Mouse (Mus musculus) CH12.LX (cell line): ENCODE results near the gene Pdcd1lg2. TPM values are rescaled to one million over a fixed set of nuclear protein-coding genes. Genes with fewer than 3 reads are reported as not detected.

Source experiments
- DNase-seq: peaks from one replicate; pipeline ENCODE4 v3.0.0-alpha.2; 2013; ENCODE audit errors: extremely low read depth
- H3K27ac ChIP-seq: 2 replicates; pipeline ENCODE4 v1.5.1; 2012; ENCODE audit warnings: low read depth, mild to moderate bottlenecking, control low read depth, moderate library complexity; ENCODE audit not compliant: insufficient read depth
- H3K27me3 ChIP-seq: replicated peaks from 2 replicates; pipeline ENCODE3; 2012; ENCODE audit warnings: inconsistent platforms
- H3K36me3 ChIP-seq, 2 experiments: replicated peaks in 1 of 2; 2 replicates each; pipeline versions ENCODE3 to v1.6.1; 2012; ENCODE audit warnings: inconsistent platforms in 1 of 2, low read length in 1 of 2, mild to moderate bottlenecking in 1 of 2, mixed read lengths in 1 of 2, moderate library complexity in 1 of 2; ENCODE audit not compliant: control insufficient read depth in 1 of 2, insufficient read depth in 1 of 2
- H3K4me1 ChIP-seq, 2 experiments: 2 replicates each; pipeline ENCODE4 v1.6.1; 2012; ENCODE audit warnings: inconsistent platforms in 1 of 2, moderate library complexity in 1 of 2; ENCODE audit not compliant: insufficient read depth in 2 of 2, control insufficient read depth in 1 of 2
- H3K4me2 ChIP-seq: 2 replicates; pipeline ENCODE4 v1.6.1; 2012; ENCODE audit warnings: low read depth, mild to moderate bottlenecking, control low read depth; ENCODE audit not compliant: poor library complexity, insufficient read depth, severe bottlenecking
- H3K4me3 ChIP-seq, 3 experiments: fragments of 150-350 bp in 1 of 3; sonication (generic) in 1 of 3; replicated peaks in 1 of 3; 2 replicates each; pipeline versions ENCODE3 to v1.5.1; 2011 to 2012; ENCODE audit warnings: low read depth in 2 of 3, low read length in 2 of 3, mild to moderate bottlenecking in 2 of 3, moderate library complexity in 2 of 3, control low read depth in 1 of 3, improper control_type of control experiment in 1 of 3, inconsistent platforms in 1 of 3, mixed read lengths in 1 of 3; ENCODE audit not compliant: poor library complexity in 1 of 3
- H3K79me2 ChIP-seq: replicated peaks from 2 replicates; pipeline ENCODE4 v1.6.1; 2012; ENCODE audit warnings: mild to moderate bottlenecking, moderate library complexity; ENCODE audit not compliant: control insufficient read depth, poor library complexity, insufficient read depth, severe bottlenecking; ENCODE audit errors: extremely low read depth
- H3K9ac ChIP-seq: 2 replicates; pipeline ENCODE4 v1.6.1; 2012; ENCODE audit warnings: low read depth, mild to moderate bottlenecking, control low read depth, moderate library complexity; ENCODE audit not compliant: insufficient read depth
- H3K9me3 ChIP-seq: replicated peaks from 2 replicates; pipeline ENCODE3; 2012; ENCODE audit warnings: low read length, inconsistent platforms, mixed read lengths
- BHLHE40 ChIP-seq: IDR thresholded peaks from 2 replicates; pipeline ENCODE4 v1.6.1; 2011; ENCODE audit warnings: mild to moderate bottlenecking, low read depth, low read length, improper control_type of control experiment
- CHD1 ChIP-seq: IDR thresholded peaks from 2 replicates; pipeline ENCODE4 v1.6.1; 2012; ENCODE audit warnings: low read depth, low read length, improper control_type of control experiment, inconsistent platforms
- CHD2 ChIP-seq: IDR thresholded peaks from 2 replicates; pipeline ENCODE4 v1.6.1; 2011; ENCODE audit warnings: low read length, improper control_type of control experiment
- CTCF ChIP-seq, 2 experiments: IDR thresholded peaks in 1 of 2; conservative IDR thresholded peaks in 1 of 2; 2 replicates each; pipeline ENCODE4 v1.5.1; 2011 to 2012; ENCODE audit warnings: low read depth in 2 of 2, low read length in 2 of 2, improper control_type of control experiment in 1 of 2, inconsistent platforms in 1 of 2, mild to moderate bottlenecking in 1 of 2, moderate library complexity in 1 of 2
- ELF1 ChIP-seq: IDR thresholded peaks from 2 replicates; pipeline ENCODE4 v1.6.1; 2014; ENCODE audit warnings: low read depth, mild to moderate bottlenecking, inconsistent platforms, low read length, improper control_type of control experiment
- EP300 ChIP-seq: IDR thresholded peaks from 2 replicates; pipeline ENCODE4 v1.6.1; 2011; ENCODE audit warnings: low read length, improper control_type of control experiment
- ETS1 ChIP-seq: conservative IDR thresholded peaks from 2 replicates; pipeline ENCODE4 v1.6.1; 2012; ENCODE audit warnings: low read depth, mild to moderate bottlenecking, inconsistent platforms, low read length, improper control_type of control experiment, moderate library complexity
- GABPA ChIP-seq: IDR thresholded peaks from 2 replicates; pipeline ENCODE4 v1.6.1; 2012; ENCODE audit warnings: low read depth, low read length, improper control_type of control experiment, inconsistent platforms; ENCODE audit not compliant: insufficient replicate concordance
- HCFC1 ChIP-seq: IDR thresholded peaks from 2 replicates; pipeline ENCODE4 v1.6.1; 2012; ENCODE audit warnings: low read depth, mild to moderate bottlenecking, inconsistent platforms, low read length, improper control_type of control experiment
- JUN ChIP-seq: IDR thresholded peaks from 2 replicates; pipeline ENCODE4 v1.6.1; 2011; ENCODE audit warnings: low read depth, mild to moderate bottlenecking, low read length, improper control_type of control experiment, moderate library complexity; ENCODE audit not compliant: insufficient read depth
- JUND ChIP-seq: conservative IDR thresholded peaks from 2 replicates; pipeline ENCODE4 v1.6.1; 2011; ENCODE audit warnings: low read depth, low read length, improper control_type of control experiment
- KAT2A ChIP-seq: IDR thresholded peaks from 2 replicates; pipeline ENCODE4 v1.6.1; 2012; ENCODE audit warnings: low read length, improper control_type of control experiment, inconsistent platforms; ENCODE audit not compliant: insufficient replicate concordance
- MAZ ChIP-seq: IDR thresholded peaks from 2 replicates; pipeline ENCODE4 v1.6.1; 2012; ENCODE audit warnings: low read depth, mild to moderate bottlenecking, inconsistent platforms, low read length, improper control_type of control experiment, moderate library complexity
- MEF2A ChIP-seq: IDR thresholded peaks from 2 replicates; pipeline ENCODE4 v1.6.1; 2014; ENCODE audit warnings: low read depth, mild to moderate bottlenecking, inconsistent platforms, low read length, improper control_type of control experiment, borderline replicate concordance
- NELFE ChIP-seq: IDR thresholded peaks from 2 replicates; pipeline ENCODE4 v1.6.1; 2011; ENCODE audit warnings: low read depth, low read length, improper control_type of control experiment
- PAX5 ChIP-seq: IDR thresholded peaks from 2 replicates; pipeline ENCODE4 v1.6.1; 2012; ENCODE audit warnings: low read length, inconsistent platforms, mixed read lengths
- POLR2AphosphoS2 ChIP-seq: IDR thresholded peaks from 2 replicates; pipeline ENCODE4 v1.6.1; 2011; ENCODE audit warnings: low read depth, low read length, improper control_type of control experiment
- RAD21 ChIP-seq: IDR thresholded peaks from 2 replicates; pipeline ENCODE4 v1.6.1; 2011; ENCODE audit warnings: low read depth, mild to moderate bottlenecking, low read length, improper control_type of control experiment, moderate library complexity
- RCOR1 ChIP-seq: conservative IDR thresholded peaks from 2 replicates; pipeline ENCODE4 v1.6.1; 2012; ENCODE audit warnings: low read depth, mild to moderate bottlenecking, inconsistent platforms, low read length, improper control_type of control experiment
- SIN3A ChIP-seq: IDR thresholded peaks from 2 replicates; pipeline ENCODE4 v1.6.1; 2012; ENCODE audit warnings: low read length, improper control_type of control experiment, inconsistent platforms
- TBP ChIP-seq: conservative IDR thresholded peaks from 2 replicates; pipeline ENCODE4 v1.6.1; 2011; ENCODE audit warnings: low read depth, low read length, improper control_type of control experiment
- TCF12 ChIP-seq: IDR thresholded peaks from 2 replicates; pipeline ENCODE4 v1.6.1; 2014; ENCODE audit warnings: low read depth, mild to moderate bottlenecking, inconsistent platforms, low read length, improper control_type of control experiment
- UBTF ChIP-seq: IDR thresholded peaks from 2 replicates; pipeline ENCODE4 v1.6.1; 2012; ENCODE audit warnings: low read depth, mild to moderate bottlenecking, inconsistent platforms, low read length, improper control_type of control experiment, moderate library complexity
- ZC3H11A ChIP-seq: IDR thresholded peaks from 2 replicates; pipeline ENCODE4 v1.6.1; 2012; ENCODE audit warnings: low read depth, mild to moderate bottlenecking, inconsistent platforms, low read length, improper control_type of control experiment
- ZKSCAN1 ChIP-seq: IDR thresholded peaks from 2 replicates; pipeline ENCODE4 v1.6.1; 2012; ENCODE audit warnings: low read depth, inconsistent platforms, low read length, improper control_type of control experiment, borderline replicate concordance
- ZMIZ1 ChIP-seq: IDR thresholded peaks from 2 replicates; pipeline ENCODE4 v1.6.1; 2012; ENCODE audit warnings: low read depth, mild to moderate bottlenecking, inconsistent platforms, low read length, improper control_type of control experiment
- dilution Hi-C: fragments of 300-500 bp; cut with MboI; formaldehyde crosslinking; loops from 2 replicates; pipeline ENCODE4 v1.14.3; 2020; ENCODE audit warnings: low sequenced_read_pairs; ENCODE audit not compliant: extremely low pct_unique_long_range_greater_than_20kb, extremely low pct_ligation_motif_present
- in situ Hi-C: fragments of 300-500 bp; cut with MboI; formaldehyde crosslinking; loops from 3 replicates; pipeline ENCODE4 v1.14.3; 2019; ENCODE audit warnings: low sequenced_read_pairs, low pct_ligation_motif_present, low pct_unique_long_range_greater_than_20kb, mixed read lengths
- polyA plus RNA-seq: library from polyadenylated mRNA; unstranded; fragments of >175 nt; gene quantifications from 2 replicates; pipeline ENCODE4 v1.2.1, GENCODE M21; 2012; ENCODE audit warnings: low read depth; ENCODE audit not compliant: insufficient read length
- total RNA-seq, 2 experiments: library from RNA; depleted of rRNA; stranded (reverse); fragments of 300-350 nt in 1 of 2; fragments of >200 nt in 1 of 2; gene quantifications; 2 replicates each; pipeline ENCODE4 v1.2.3; 2012 to 2014

Pdcd1lg2 gene
- total and polyA plus RNA-seq, 3 experiments, result 1.4 to 5.5 (median 1.7) TPM

- peaks cover 7 to 42% of the 10 kb centered on the region in 2 experiments for H3K36me3 ChIP-seq
- no peak overlapping the region for H3K27ac ChIP-seq
- no peaks in the 10 kb centered on the region for H3K27me3 ChIP-seq
- H3K4me2 ChIP-seq, result no peak overlapping the region
- no peak overlapping the region for H3K9ac ChIP-seq
- dilution Hi-C loops, result no loop called here
- no peak overlapping the region for H3K4me3 ChIP-seq
- in situ Hi-C loops, result loop anchor here (10.0 to 25.0 kb wide), 2 partner anchors 454 to 531 kb away; no protein-coding TSS in a partner anchor
- TF ChIP-seq RAD21 (no peak), TBP (no peak)
- no peaks in the 10 kb centered on the region for H3K79me2 ChIP-seq
- peaks cover 7 to 53% of the 10 kb centered on the region in 2 experiments; a peak in 3 of 4 replicates for H3K4me1 ChIP-seq
- DNase-seq, result no peak
- peaks cover 11% of the 10 kb centered on the region for H3K9me3 ChIP-seq
Observed at GRCm38 (mm10) chr19:29515991-29516390, 105.3 kb downstream of the Pdcd1lg2 start.

DNA sequence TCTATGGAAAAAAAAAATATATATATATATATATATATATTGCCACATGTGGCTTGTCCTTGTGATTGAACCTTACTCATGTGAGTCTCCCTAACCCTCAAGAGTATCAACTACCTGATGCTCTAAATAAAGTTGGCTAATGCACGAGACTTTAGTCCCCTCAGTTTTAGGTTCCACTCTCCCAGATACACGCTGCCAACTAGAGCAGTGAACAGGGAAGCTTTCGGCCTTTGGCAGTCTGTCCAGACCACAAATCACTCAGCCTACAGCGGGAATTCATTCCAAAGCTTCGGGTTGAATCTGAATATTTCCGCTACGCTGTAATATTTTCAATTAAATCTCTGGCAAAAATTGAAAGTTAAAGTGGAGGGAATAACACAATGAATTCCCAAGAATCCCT lies 107.7 kb downstream of the Pdcd1lg2 start:
- TF ChIP-seq CHD1 (no peak), RCOR1 (no peak), JUN (no peak), HCFC1 (no peak), NELFE (no peak), JUND (no peak), EP300 (no peak)
- in situ Hi-C loops (loop anchor here (10.0 to 25.0 kb wide), 2 partner anchors 456 to 534 kb away; no protein-coding TSS in a partner anchor), dilution Hi-C loops (no loop called here)
- no peak for DNase-seq
- Histone ChIP-seq H3K27me3 (no peaks in the 10 kb centered on the region), H3K4me3 (no peak overlapping the region), H3K9me3 (peaks cover 11% of the 10 kb centered on the region), H3K36me3 (peaks cover 7 to 42% of the 10 kb centered on the region in 2 experiments), H3K27ac (no peak overlapping the region), H3K4me2 (no peak overlapping the region), H3K9ac (no peak overlapping the region), H3K79me2 (peaks cover 8% of the 10 kb centered on the region), H3K4me1 (peaks cover 4 to 33% of the 10 kb centered on the region in 2 experiments; a peak in 3 of 4 replicates)

GRCm38 (mm10) chr19:29518922-29519321 lies 108.2 kb downstream of the Pdcd1lg2 start:
- dilution Hi-C loops (no loop called here), in situ Hi-C loops (loop anchor here (10.0 to 25.0 kb wide), 2 partner anchors 457 to 534 kb away; no protein-coding TSS in a partner anchor)
- peaks cover 13% of the 10 kb centered on the region for H3K79me2 ChIP-seq
- no peak overlapping the region for H3K4me2 ChIP-seq
- H3K9ac ChIP-seq, result no peak overlapping the region
- H3K9me3 ChIP-seq, result peaks cover 10% of the 10 kb centered on the region
- no peak overlapping the region for H3K4me3 ChIP-seq
- H3K27me3 ChIP-seq, result no peaks in the 10 kb centered on the region
- peaks cover 7 to 42% of the 10 kb centered on the region in 2 experiments for H3K36me3 ChIP-seq
- H3K4me1 ChIP-seq, result peaks cover 4 to 33% of the 10 kb centered on the region in 2 experiments; a peak in 2 of 4 replicates
- peak; percentile 76 for DNase-seq
- H3K27ac ChIP-seq, result no peak overlapping the region
- TF ChIP-seq UBTF (no peak), NELFE (no peak), BHLHE40 (peak; percentile 73), ETS1 (peak; percentile 59), CTCF (conservative IDR thresholded peaks at IDR 0.05 in 1 of 2, IDR thresholded peaks at IDR 0.05 in 1 of 2; ENCODE audit: low read depth in 2 of 2, low read length in 2 of 2) (no peak), ZKSCAN1 (no peak), SIN3A (no peak), TBP (no peak), GABPA (no peak), ZC3H11A (no peak), MAZ (no peak), PAX5 (no peak), MEF2A (peak; percentile 37; the same call in 1 of the 2 replicates), KAT2A (no peak), TCF12 (no peak), JUN (0 out of 2 replicates have a peak, but pooled peaks have one; percentile 5), ZMIZ1 (no peak), POLR2AphosphoS2 (no peak), ELF1 (no peak), CHD2 (no peak)
